Mouse (Mus musculus): Measurements from ENCODE around the gene Eps15l1. TPM values are rescaled to one million over a fixed set of nuclear protein-coding genes. Genes with fewer than 3 reads are reported as not detected.

The Eps15l1 gene
- total RNA-seq, 4 experiments from 2014 or later, result 16.3 to 22.2 (median 20.9) TPM

DNA sequence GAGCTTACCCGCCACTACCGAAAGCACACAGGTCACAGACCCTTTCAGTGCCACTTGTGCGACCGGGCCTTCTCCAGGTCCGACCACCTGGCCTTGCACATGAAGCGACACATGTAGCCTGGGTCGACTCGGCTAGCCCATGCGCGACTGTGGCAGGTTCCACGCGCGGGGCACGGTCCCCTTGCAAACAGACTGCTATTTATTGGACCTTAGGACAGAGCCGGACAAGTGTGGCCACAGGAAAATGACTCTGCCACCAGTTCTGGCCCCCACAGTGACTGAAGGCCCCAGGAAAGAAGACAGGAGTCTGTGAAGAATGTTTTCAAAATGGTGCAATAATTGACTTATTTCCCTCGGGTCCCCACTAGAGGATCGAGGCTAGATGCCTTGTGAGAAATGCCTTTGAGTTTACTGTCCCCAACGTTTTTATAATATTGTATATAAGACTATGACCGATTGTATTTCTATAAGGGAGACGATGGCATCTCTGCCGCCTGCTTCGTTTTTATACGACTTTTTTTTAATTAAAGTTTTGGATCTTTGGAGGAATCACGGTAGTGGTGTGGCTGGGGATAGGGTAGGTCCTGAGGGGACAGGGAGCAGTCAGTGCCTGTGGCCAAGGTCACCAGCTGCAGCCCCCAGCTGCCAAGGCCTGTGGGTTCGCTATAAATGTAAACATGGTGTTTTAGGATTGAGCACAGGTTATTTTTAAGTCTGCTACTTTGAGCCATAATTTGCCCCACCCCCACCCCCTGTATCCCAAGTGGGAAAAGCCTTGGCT is 100.3 kb downstream of the Eps15l1 start:
- no peak for DNase-seq (ENCODE audit: low spot score in 2 of 2)

DNA sequence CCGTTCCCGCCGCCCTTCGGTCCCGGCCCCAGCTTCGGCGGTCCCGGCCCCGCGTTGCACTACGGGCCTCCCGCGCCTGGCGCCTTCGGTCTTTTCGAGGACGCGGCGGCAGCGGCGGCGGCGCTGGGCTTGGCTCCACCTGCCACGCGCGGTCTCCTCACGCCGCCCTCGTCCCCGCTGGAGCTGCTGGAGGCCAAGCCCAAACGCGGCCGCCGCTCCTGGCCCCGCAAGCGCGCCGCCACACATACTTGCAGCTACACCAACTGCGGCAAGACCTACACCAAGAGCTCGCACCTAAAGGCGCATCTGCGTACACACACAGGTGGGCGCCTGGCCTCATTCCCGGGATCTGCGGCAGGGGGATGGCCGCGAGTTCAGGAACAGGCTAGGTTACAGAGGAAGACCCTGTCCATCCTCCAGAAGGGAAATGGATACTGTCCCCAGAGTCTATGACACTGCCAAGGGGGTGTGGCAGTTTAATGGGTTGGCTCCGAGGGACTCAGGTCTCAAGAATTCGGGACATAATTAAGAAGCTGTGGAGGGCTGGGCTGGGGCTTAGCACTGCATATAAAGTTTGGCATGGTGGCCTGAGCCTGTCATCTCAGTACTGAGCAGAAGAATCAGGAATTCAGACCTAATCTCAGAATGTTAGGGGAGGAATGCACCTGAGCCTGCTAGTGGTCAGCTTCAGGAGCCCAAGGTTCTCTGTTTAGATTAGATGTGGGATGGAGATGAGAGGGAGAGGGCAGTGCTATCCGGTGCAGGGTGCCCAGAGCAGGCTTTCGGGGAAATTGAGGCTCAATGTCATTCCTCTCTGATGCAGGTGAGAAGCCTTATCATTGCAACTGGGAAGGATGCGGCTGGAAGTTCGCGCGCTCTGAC is 101.1 kb downstream of the Eps15l1 start:
- DNase-seq (ENCODE audit: low spot score in 2 of 2), result peak; percentile 28 to 37

DNA sequence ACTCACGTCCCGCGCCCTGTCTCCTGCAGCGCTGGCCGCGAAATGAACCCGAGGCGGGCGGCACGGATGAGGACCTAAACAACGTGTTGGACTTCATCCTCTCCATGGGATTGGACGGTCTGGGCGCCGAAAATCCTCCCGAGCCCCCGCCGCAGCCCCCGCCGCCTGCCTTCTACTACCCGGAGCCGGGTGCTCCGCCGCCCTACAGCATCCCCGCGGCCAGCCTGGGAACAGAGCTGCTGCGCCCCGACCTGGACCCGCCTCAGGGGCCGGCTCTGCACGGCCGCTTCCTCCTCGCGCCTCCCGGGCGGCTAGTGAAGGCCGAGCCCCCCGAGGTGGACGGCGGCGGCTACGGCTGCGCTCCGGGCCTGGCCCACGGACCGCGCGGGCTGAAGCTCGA is 101.9 kb downstream of the Eps15l1 start:
- DNase-seq (ENCODE audit: low spot score in 2 of 2), result no peak

DNA sequence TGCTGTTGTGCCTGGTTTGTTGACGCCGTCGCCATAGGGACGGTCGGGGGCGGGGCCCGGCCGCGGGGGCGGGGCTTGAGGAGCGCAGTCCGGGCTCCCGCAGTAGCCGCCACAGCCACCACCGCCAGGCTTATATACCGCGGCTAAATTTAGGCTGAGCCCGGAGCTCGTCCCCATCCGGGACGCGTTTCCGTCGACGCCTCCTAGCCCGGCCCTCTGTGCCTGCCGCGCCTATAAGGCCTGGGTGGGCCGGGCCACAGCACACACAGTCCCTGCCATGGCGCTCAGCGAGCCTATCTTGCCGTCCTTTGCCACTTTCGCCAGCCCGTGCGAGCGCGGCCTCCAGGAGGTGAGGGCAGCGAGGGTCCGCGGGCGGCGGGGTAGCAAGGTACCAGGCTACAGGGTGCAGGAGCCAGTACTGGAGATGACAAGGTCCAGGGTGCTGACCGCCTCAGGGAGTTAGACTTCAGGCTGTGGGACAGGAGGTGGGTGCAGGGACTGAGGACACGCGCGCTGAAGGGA is 102.4 kb downstream of the Eps15l1 start, which contains the start of gene Klf2:
TSS of gene Klf2 (plus strand) at position 233 of the 522 bp plus-strand sequence.
- DNase-seq (ENCODE audit: low spot score in 2 of 2), result peak; percentile 97 to 98

DNA sequence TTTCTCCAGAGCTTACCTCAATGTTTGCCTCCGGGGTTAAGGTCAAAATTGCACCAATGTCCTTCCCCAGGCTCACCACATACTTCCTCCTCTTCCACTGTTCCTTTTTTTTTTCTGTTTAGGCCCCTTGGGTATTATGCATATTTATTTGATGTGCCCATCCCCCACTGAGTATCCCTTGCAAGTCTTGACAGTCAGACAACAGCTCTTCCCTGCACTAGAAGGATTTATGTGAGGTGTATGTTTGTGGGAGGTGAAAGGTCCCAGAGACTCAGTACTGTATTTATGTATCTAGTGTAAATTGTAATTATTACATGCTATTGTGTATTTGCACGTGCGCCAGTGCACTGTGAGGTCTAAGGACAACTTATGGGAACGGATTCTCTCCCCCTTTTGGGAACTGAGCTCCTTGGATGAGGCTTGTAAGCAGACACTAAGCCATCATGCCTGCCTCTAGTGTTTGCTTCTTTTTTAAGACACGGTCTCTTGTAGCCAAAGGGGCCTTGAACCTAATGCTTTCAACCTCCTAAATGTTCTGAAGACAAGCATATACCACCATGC is 103.4 kb downstream of the Eps15l1 start:
- DNase-seq (ENCODE audit: low spot score in 2 of 2), result no peak

DNA sequence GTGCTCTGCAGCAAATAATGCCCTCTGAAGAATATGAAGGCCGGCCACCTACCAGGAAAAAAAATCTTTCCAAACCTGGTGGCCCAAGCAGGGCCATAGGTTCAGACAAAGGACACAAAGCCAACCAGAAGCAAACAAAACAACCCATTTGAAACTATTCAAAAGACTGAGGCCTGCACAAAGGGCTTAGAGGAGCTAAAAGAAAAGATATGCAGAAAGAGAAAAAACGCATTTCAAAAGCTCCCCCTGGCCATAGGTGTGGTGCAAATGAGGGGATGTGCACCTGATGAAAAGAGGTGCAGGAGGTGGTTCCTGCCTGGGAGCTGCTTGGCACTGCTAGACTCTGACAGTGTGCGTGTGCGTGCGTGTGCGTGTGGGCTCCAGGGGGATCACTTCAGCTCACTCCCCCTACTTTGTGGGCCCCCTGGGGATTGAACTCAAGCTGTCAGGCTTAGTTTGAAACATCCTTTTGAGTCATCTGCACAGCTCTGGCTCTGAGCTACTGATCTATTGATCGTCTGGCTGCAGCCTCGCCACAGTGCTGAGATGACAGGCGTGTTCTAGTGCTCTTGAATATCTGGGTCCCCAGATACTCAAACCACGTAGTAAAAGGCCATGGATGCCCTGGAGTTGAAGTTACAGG is 105.1 kb downstream of the Eps15l1 start:
- DNase-seq (ENCODE audit: low spot score in 2 of 2), result no peak

DNA sequence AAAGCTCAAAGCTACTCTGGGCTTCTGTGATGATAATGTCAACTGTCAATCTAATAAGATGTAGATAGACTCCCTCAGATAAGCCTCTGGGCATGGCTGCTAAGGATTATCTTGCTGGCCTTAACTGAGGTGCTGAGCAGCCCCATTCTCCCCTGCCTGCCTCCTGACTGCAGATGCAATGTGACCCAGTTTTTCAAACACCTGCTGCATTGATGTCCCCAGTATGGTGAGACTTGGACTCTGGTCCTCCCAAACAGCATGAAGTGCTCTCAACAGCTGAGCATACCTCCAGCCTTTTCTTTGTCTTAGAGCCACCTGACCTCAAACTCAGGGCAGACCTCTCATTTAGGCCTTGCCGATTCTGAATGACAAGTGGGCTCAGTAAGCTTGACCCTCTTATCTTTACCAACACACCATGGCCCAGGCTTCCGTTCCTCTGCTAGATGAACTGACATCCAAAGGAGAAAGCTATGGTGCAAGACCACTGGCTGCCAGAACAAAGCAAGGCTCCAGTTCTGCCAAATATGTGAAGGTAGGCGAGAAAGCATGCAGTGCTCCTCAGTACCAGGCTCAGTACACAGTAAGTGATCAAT is 108.2 kb downstream of the Eps15l1 start:
- no peak for DNase-seq (ENCODE audit: low spot score in 2 of 2)

DNA sequence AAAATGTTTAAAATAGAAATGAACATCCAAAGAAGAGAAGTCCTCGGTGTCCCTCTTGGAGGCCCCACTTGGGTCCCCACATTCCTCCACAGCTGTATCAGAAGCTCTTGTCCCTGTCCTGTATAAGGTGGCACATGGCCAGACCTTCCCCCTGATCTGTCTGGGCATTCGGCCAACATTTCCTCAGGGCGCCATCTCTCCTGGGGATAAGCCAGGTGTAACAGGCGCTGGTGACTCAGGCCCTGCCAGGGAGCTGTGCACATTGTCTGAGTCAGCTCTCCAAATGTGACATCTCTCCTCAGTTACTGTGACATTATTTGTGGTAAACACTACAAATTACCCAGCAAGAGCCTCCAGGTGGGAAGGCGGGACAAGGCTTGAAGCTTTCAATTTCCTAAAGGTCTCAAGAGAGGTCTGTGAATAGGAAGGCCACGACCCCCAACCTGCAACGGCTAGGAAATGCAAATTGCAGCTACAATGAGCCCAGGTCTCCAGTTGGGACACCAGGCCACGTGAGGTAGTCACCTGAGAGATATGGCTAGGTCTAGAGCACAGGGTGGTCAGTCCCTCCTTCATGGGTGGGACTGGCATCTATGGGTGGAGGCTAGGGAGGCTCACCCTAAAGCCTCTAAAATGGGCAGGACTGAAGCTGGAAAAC is 110.3 kb downstream of the Eps15l1 start:
- peak in 1 of 2 experiments; percentile 33 for DNase-seq (ENCODE audit: low spot score in 2 of 2)

DNA sequence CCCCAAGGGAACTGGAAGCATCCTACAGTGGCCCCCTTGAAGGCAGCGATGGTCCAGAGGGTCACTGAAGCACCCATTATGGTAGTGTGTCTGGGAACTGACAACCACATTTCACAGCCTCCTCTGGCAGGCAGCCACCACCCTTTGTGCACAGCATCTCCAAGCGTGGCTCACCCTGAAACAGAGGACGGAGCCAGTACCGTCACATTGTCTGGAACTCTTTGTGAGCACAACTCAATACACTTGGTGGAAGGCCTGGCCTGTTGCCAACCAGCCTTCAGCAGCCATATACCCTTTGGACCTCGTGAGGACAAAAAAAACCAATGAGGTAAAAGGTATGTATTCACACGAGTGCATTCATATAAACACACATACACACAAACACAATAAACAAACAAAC is 113.0 kb downstream of the Eps15l1 start:
- no peak for DNase-seq (ENCODE audit: low spot score in 2 of 2)

DNA sequence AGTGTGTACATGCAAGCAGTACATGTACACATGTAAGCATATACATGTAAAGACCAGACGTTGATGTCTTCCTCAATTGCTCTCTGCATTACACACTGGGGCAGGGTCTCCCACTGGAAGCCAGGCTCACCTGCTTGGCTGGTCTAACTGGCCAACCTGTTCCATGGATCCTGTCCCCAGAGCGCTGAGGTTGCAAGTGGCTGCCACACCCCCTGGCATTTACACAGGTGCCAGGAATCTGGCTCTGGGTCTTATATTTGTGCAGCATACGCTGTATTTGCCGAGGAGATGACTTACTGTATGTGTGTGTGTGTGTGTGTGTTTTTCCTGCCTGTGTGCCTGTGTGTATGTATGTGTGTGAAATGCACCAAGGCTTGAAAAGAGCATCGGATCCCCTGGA is 114.3 kb downstream of the Eps15l1 start:
- DNase-seq (ENCODE audit: low spot score in 2 of 2), result no peak

DNA sequence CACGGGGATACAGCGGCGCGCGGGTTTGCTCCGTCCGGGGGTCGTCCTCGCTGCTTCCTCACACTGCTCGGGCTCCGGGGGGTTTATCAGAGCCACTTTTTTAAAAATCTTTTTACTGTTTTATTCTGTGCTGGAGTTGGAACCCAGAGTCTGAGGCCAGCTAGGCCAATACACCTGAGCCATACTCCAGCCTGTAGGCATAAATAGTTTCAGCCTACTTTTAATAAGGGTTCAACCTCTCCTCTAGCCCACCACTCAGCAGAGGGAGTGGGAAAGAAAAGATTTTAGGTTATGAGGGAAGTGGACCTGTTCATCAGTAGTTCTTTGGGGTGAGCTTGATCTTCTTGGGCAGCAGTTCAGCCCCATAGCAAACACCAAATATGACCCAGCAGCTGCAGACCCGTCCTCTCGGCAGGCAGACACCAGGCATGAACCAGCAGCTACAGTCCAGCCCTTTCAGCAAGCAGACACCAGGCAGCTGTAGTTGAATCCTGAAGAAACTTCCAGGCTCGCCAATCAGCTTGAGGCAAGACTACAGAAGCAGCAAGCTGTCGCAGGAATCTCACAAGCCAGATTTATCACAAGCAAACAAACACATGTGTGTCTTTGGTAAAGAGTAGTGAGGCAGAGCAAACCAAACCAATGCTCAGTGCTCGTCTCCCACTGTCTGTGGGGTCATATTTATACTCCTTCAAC is 115.9 kb downstream of the Eps15l1 start, which contains the start of gene Gm10282:
TSS of gene Gm10282 (minus strand) at position 51 of the 696 bp plus-strand sequence.
- no peak for DNase-seq (ENCODE audit: low spot score in 2 of 2)

DNA sequence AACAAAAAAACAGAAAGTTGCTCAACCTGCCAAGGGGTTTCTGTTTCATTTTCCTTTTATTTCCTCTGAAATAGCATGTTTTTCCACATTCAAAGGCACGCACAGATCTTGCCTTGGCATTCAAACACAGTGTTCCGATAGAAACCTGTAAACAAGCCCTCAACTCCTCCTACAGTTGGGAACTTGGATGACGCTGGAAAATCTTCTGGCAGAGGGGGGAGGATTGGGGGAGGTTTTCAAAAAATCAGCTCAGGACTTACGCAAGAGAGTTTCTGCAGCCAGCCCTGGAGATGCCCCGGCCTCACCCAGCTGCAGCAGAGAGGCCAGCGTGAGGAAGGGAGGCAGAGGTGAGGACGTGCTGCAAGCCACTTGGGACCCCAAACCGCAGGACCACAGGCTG is 117.6 kb downstream of the Eps15l1 start:
- DNase-seq (ENCODE audit: low spot score in 2 of 2), result peak; percentile 57 to 71

DNA sequence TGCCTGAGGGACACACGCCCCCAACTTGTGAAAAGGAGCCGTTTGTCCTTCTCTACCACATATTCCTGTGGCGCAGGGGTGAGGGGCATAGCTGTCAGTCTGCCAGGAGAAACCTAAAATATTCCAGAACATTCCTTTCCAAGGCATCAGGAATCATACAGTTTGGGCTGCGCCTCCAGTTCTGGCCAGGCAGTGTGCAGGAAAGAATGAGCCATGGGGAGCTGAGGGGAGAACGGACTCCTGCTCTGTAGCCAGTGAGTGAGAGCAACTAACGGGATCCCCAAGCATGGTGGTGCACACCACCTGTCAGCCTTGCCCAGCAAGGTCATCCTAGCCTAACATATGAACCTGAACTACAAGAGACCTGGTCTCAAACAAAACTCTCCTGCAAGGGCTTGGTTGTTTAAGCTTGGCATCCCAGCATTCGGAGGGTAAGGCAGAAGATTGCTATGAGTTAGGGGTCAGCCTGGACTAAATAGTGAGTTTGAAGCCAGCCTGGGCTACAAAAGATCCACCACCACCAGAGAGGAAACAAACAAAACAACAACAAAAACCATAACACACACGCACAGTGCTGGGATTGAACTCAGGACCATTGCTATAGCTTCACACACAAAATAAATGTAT is 118.2 kb downstream of the Eps15l1 start:
- DNase-seq (ENCODE audit: low spot score in 2 of 2), result no peak

DNA sequence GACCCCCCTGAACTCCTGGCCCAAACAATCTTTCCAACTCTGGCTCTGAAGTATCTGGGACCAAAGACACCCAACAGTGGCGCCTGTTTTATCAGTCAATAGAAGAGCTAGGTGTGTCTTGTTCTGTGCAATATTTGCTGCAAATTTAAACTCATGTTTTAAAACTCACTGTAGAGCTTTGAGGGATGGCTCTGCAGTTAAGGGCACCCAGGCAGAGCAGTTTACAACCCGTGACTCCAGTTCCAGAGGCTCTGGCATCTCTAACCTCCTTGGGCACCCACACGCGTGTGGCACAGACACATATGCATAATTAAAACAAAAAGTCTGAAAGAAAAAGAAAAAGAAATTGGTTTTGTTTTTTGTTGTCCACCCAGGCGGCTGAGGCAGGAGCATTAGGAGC is 119.8 kb downstream of the Eps15l1 start:
- DNase-seq (ENCODE audit: low spot score in 2 of 2), result no peak

DNA sequence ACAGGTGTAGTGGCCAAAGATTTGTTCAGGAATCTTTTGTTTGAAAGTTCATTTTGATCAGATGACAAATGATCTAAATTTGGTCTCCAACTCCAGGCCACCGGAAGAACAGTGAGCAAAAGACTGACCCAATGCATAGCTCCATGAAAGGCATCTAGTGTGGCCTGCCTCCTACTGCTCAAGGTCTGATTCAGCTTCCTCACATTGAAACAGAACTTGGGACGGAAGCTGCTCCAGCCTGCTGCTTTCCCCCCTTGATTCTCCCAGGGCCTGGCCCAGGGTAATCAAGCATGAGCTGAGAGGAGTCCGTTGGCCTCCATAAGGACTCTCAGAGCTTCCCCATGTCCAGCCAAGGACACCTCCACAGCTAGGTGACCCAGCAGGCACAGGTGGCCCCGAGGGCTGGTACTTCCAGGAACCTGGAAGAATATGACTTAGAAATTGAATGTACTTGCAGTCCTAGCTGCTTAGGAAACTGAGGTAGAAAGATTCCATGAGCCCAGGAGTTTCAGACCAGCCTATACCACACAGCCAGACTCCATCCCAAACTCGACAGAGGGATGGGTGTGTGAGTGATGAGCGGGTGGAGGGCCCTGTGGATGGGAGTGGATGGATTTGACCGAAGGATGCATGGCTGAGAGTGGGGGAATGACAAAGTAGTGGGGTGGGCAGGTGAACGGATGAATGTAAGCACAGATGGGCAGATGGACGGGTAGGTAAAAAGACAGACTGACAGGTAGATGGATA is 120.4 kb downstream of the Eps15l1 start:
- DNase-seq (ENCODE audit: low spot score in 2 of 2), result no peak

DNA sequence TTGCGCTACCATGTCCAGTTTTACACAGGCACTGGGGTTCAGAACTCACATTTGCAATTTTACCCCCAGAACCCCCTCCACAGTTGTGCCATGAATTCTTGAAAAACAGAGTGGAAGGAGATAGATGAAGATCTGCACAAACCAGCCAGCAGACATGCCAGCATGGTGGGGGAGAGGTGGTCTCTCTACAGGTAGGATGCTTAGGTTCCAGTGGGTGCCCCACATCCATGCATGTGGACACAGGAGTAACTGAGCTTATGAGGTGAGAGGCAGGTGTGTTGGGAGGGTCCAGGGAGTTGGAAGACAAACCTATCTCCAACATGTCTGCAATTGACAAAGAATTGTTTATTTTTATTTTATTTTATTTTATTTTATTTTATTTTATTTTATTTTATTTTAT is 122.3 kb downstream of the Eps15l1 start:
- no peak for DNase-seq (ENCODE audit: low spot score in 2 of 2)

DNA sequence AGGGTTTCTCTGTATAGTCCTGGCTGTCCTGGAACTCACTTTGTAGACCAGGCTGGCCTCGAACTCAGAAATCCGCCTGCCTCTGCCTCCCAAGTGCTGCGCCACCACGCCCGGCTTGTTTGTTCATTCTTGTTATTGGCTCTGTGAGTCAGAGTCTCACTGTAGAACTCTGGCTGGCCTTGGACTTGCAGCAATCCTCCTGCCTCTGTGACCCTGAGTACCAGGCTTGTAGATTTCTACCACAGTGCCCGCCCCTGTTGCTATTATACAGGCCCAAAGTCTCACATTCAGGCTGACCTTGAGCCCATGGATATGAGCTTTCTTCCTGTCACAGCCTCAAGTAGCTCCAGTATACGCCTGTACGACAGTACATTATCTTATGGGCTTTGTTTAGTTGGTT is 124.7 kb downstream of the Eps15l1 start:
- no peak for DNase-seq (ENCODE audit: low spot score in 2 of 2)

DNA sequence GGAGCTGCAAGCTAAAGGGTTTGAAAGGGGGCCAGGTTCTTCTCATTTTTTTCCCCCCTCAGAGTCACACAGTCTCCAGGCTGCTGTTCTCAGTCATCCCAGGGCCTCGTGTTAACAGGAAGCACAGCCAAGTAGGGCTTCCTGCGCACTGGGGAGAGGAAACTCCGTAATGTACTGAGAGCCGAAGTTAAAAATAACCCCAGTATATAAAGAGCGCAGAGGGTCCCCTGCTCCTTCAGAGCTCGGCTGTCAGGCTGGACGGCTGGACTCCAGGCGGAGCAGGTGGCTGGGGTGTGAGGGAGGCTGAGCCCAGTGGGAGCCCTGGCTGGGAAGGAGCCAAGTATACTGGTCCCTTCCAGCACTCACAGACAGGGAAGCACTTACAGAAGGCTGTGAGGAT is 125.6 kb downstream of the Eps15l1 start:
- peak; percentile 88 to 90 for DNase-seq (ENCODE audit: low spot score in 2 of 2)

DNA sequence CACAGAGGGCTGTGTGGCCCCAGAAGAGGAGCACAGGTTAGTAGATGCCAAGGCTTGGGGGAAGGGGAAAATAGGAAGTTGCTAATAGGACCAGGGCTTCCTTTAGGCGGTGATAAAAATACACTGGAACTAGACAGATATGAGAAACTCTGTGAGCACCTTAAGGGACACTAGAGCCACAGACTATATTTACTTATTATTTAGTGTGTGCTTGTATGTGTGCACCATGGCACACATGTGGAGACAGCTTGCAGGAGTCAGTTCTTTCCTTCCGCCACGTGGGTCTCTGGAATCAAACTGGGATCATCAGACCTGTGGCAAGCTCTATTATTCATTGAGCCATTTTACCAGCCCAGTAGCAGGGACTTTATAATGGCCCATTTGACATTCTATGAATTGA is 126.1 kb downstream of the Eps15l1 start:
- DNase-seq (ENCODE audit: low spot score in 2 of 2), result no peak

Measured in gastrocnemius, adult 8-10 months (tissue).